9 mouse cellular contexts compared by ENCODE assay signal in the genomic region with DNA sequence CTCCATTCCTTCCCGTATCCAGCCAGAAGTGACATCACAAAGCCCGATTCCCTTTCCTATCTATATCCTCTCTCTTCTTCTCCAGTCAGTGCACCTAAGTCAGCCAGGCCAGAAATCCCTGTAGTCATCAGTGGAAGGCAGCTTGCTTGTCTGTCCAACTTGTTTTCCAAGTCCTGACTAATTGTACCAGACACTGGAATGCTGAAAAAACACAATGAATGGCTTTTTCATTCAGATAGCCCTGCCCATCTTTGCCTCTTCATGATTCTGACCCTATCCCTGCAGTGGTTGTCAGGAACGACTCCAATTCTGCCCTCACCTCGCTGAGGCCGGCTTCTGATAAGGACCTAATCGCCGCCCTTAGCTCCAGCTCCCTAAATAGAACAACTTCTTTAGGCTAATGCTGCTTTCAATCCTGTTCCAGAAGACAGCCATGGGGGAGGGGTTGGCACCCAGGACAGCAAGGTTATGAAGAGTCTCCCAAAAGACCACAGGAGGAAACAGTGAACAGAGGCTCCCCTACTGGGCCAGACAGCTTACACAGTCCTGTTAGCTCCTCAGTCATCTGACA.
DNase-seq lines count a peak whose midpoint lies in the region; ATAC-seq and TF ChIP-seq lines count a peak whose summit lies in the region.
"Had no signal": no experiment of that assay in that cellular context is flagged by ENCODE, and none has a peak within 500 bp of the region (broad histone marks: within the 10 kb centered on the region; RNA-seq: fewer than 3 reads in every experiment).

No protein-coding gene starts in this region.

- H3K4me3 ChIP-seq in intestine, embryonic 14.5 days (ENCODE audit: low read depth, low read length): no peak overlapping the region
- H3K4me3 ChIP-seq in intestine, postnatal 0 days (ENCODE audit: low read depth, low read length): no peak overlapping the region
- peak overlapping the region; percentile 55 to 67 for H3K4me3 ChIP-seq in MEL (ENCODE audit: control insufficient read depth in 1 of 2, insufficient read depth in 1 of 2, low read depth in 2 of 2, low read length in 2 of 2)
- peak overlapping the region; percentile 49 for H3K4me3 ChIP-seq in heart, embryonic 13.5 days
- no peak overlapping the region for H3K4me3 ChIP-seq in forebrain, postnatal 0 days (ENCODE audit: low read depth, low read length)
- H3K4me3 ChIP-seq in forebrain, embryonic 15.5 days: no peak overlapping the region

- no peaks in the 10 kb centered on the region for H3K79me2 ChIP-seq in MEL (ENCODE audit: control insufficient read depth, insufficient read depth, low read length, poor library complexity)

- TF ChIP-seq CTCF in intestine, postnatal 0 days (IDR thresholded peaks at IDR 0.05; ENCODE audit: low read depth): no peak
- TF ChIP-seq CTCF in MEL (IDR thresholded peaks at IDR 0.05 in 2 of 3, conservative IDR thresholded peaks at IDR 0.05 in 1 of 3; ENCODE audit: control insufficient read depth in 1 of 3, insufficient read depth in 1 of 3, low read depth in 2 of 3, low read length in 3 of 3, poor library complexity in 1 of 3, severe bottlenecking in 1 of 3): no peak
- no peak for TF ChIP-seq CTCF in forebrain, postnatal 0 days (IDR thresholded peaks at IDR 0.05; ENCODE audit: low read depth)

- 30% methylated on average over 7 of the region's 7 CpGs for WGBS in intestine, embryonic 14.5 days
- 22% methylated on average over 7 of the region's 7 CpGs for WGBS in intestine, postnatal 0 days
- 6% methylated on average over 7 of the region's 7 CpGs for WGBS in heart, embryonic 13.5 days
- WGBS in forebrain, postnatal 0 days: 36% methylated on average over 7 of the region's 7 CpGs
- WGBS in forebrain, embryonic 15.5 days: 37% methylated on average over 7 of the region's 7 CpGs

- H3K9ac ChIP-seq in intestine, embryonic 14.5 days (ENCODE audit: low read length): no peak overlapping the region
- H3K9ac ChIP-seq in intestine, postnatal 0 days (ENCODE audit: low read depth, low read length): no peak overlapping the region
- peak overlapping the region; percentile 21 for H3K9ac ChIP-seq in MEL (ENCODE audit: control insufficient read depth, low read depth, low read length, poor library complexity, severe bottlenecking)
- H3K9ac ChIP-seq in heart, embryonic 13.5 days: peak overlapping the region; percentile 79
- H3K9ac ChIP-seq in forebrain, postnatal 0 days: no peak overlapping the region
- H3K9ac ChIP-seq in forebrain, embryonic 15.5 days (replicated peaks): no peak overlapping the region

- no peak overlapping the region for H3K4me2 ChIP-seq in intestine, embryonic 14.5 days (ENCODE audit: low read length)
- H3K4me2 ChIP-seq in intestine, postnatal 0 days (replicated peaks; ENCODE audit: low read depth): no peak overlapping the region
- peak overlapping the region; percentile 71 for H3K4me2 ChIP-seq in heart, embryonic 13.5 days
- H3K4me2 ChIP-seq in forebrain, postnatal 0 days (ENCODE audit: low read depth): no peak overlapping the region
- H3K4me2 ChIP-seq in forebrain, embryonic 15.5 days (replicated peaks): no peak overlapping the region

- H3K9me3 ChIP-seq in intestine, embryonic 14.5 days (ENCODE audit: control insufficient read depth, low read length): no peaks in the 10 kb centered on the region
- no peaks in the 10 kb centered on the region for H3K9me3 ChIP-seq in intestine, postnatal 0 days (ENCODE audit: control insufficient read depth)
- H3K9me3 ChIP-seq in MEL (replicated peaks; ENCODE audit: insufficient read depth, low read length): no peaks in the 10 kb centered on the region
- no peaks in the 10 kb centered on the region for H3K9me3 ChIP-seq in heart, embryonic 13.5 days
- no peaks in the 10 kb centered on the region for H3K9me3 ChIP-seq in forebrain, postnatal 0 days (ENCODE audit: low read length)
- no peaks in the 10 kb centered on the region for H3K9me3 ChIP-seq in forebrain, embryonic 15.5 days

- no peak for TF ChIP-seq POLR2A in MEL (IDR thresholded peaks at IDR 0.05; ENCODE audit: control insufficient read depth in 1 of 2, insufficient read depth in 1 of 2, low read depth in 1 of 2, low read length in 2 of 2, poor library complexity in 1 of 2)

- ATAC-seq in intestine, embryonic 14.5 days (replicated peaks; ENCODE audit: low FRiP score, low TSS enrichment, low read depth): no peak
- ATAC-seq in intestine, postnatal 0 days: no peak
- peak; percentile 75 for ATAC-seq in heart, embryonic 13.5 days (ENCODE audit: extremely low read depth, insufficient number of reproducible peaks, low FRiP score, low TSS enrichment)
- ATAC-seq in megakaryocyte progenitor cell, adult 5-6 weeks (replicated peaks; ENCODE audit: poor library complexity): peak; percentile 12; the same call in 1 of the 2 replicates
- no peak for ATAC-seq in forebrain, postnatal 0 days
- ATAC-seq in forebrain, embryonic 15.5 days (replicated peaks): no peak
- ATAC-seq: Patski had no signal

- no peak overlapping the region for H3K27ac ChIP-seq in intestine, embryonic 14.5 days (ENCODE audit: low read depth)
- H3K27ac ChIP-seq in intestine, postnatal 0 days (ENCODE audit: low read depth, low read length): no peak overlapping the region
- no peak overlapping the region; the same call in 1 of the 2 replicates for H3K27ac ChIP-seq in MEL (ENCODE audit: control insufficient read depth, low read depth, low read length)
- peak overlapping the region; percentile 98 for H3K27ac ChIP-seq in heart, embryonic 13.5 days (replicated peaks)
- no peak overlapping the region for H3K27ac ChIP-seq in forebrain, postnatal 0 days (ENCODE audit: low read depth, low read length)
- no peak overlapping the region for H3K27ac ChIP-seq in forebrain, embryonic 15.5 days (replicated peaks)

- H3K4me1 ChIP-seq in intestine, embryonic 14.5 days (replicated peaks; ENCODE audit: control insufficient read depth, insufficient read depth, low read length): peaks cover 18% of the 10 kb centered on the region
- H3K4me1 ChIP-seq in intestine, postnatal 0 days (replicated peaks; ENCODE audit: control insufficient read depth, insufficient read depth, low read length): no peaks in the 10 kb centered on the region
- H3K4me1 ChIP-seq in MEL (ENCODE audit: control insufficient read depth in 1 of 2, insufficient read depth in 2 of 2, low read length in 2 of 2): peaks cover 15 to 19% of the 10 kb centered on the region in 2 experiments
- peaks cover 88% of the 10 kb centered on the region for H3K4me1 ChIP-seq in heart, embryonic 13.5 days
- H3K4me1 ChIP-seq in forebrain, postnatal 0 days (ENCODE audit: insufficient read depth): no peaks in the 10 kb centered on the region
- H3K4me1 ChIP-seq in forebrain, embryonic 15.5 days: peaks cover 11% of the 10 kb centered on the region

- no peaks in the 10 kb centered on the region for H3K36me3 ChIP-seq in intestine, embryonic 14.5 days (ENCODE audit: control insufficient read depth, insufficient read depth, low read length)
- no peaks in the 10 kb centered on the region for H3K36me3 ChIP-seq in intestine, postnatal 0 days (ENCODE audit: control insufficient read depth, insufficient read depth)
- peaks cover 0 to 15% of the 10 kb centered on the region in 2 experiments; a peak in 2 of 4 replicates for H3K36me3 ChIP-seq in MEL (ENCODE audit: control insufficient read depth in 1 of 2, insufficient read depth in 2 of 2, low read length in 2 of 2)
- no peaks in the 10 kb centered on the region for H3K36me3 ChIP-seq in heart, embryonic 13.5 days
- no peaks in the 10 kb centered on the region for H3K36me3 ChIP-seq in forebrain, postnatal 0 days (ENCODE audit: insufficient read depth)
- no peaks in the 10 kb centered on the region for H3K36me3 ChIP-seq in forebrain, embryonic 15.5 days

- H3K27me3 ChIP-seq in intestine, embryonic 14.5 days (replicated peaks; ENCODE audit: control insufficient read depth, insufficient read depth, low read length): no peaks in the 10 kb centered on the region
- no peaks in the 10 kb centered on the region for H3K27me3 ChIP-seq in intestine, postnatal 0 days (replicated peaks; ENCODE audit: control insufficient read depth, insufficient read depth, low read length)
- no peaks in the 10 kb centered on the region for H3K27me3 ChIP-seq in MEL (ENCODE audit: control insufficient read depth in 1 of 2, insufficient read depth in 2 of 2, low read length in 2 of 2)
- H3K27me3 ChIP-seq in heart, embryonic 13.5 days (replicated peaks): no peaks in the 10 kb centered on the region
- H3K27me3 ChIP-seq in forebrain, postnatal 0 days (ENCODE audit: insufficient read depth, low read length): no peaks in the 10 kb centered on the region
- no peaks in the 10 kb centered on the region for H3K27me3 ChIP-seq in forebrain, embryonic 15.5 days
- H3K27me3 ChIP-seq: Patski had no signal

- no peak for TF ChIP-seq RAD21 in MEL (IDR thresholded peaks at IDR 0.05; ENCODE audit: low read depth, low read length)

- TF ChIP-seq EP300 in MEL (IDR thresholded peaks at IDR 0.05; ENCODE audit: low read depth in 1 of 2, low read length in 2 of 2): 0 out of 4 replicates have a peak, but pooled peaks of 1 of the 2 experiments have one; percentile 27

- peak; percentile 57 for DNase-seq in intestine, embryonic 14.5 days (ENCODE audit: low spot score)
- DNase-seq in MEL (ENCODE audit: low read depth, low spot score): peak; percentile 55
- DNase-seq in forebrain, postnatal 0 days: no peak
- DNase-seq in layer of hippocampus, postnatal 14 days (ENCODE audit: low spot score in 2 of 2): no peak

TF ChIP-seq in MEL, 35 proteins besides CTCF, POLR2A, EP300 and RAD21:
- TF ChIP-seq SIN3A (IDR thresholded peaks at IDR 0.05; ENCODE audit: low read length): 0 out of 2 replicates have a peak, but pooled peaks have one; percentile 22
- TF ChIP-seq MEF2A (IDR thresholded peaks at IDR 0.05; ENCODE audit: extremely low read depth, insufficient replicate concordance, low read depth, low read length, poor library complexity, severe bottlenecking): peak; percentile 73; the same call in 1 of the 2 replicates
- TF ChIP-seq POLR2AphosphoS2 (IDR thresholded peaks at IDR 0.05; ENCODE audit: low read length): no peak
- no peak for TF ChIP-seq MAX (IDR thresholded peaks at IDR 0.05; ENCODE audit: low read length)

Comparison
In these comparisons a context has a peak if more than half of its experiments do, and no peak if none do; other contexts are left out.
1. ATAC-seq: peak in heart, embryonic 13.5 days (single experiment) and megakaryocyte progenitor cell, adult 5-6 weeks (single experiment); none in intestine, embryonic 14.5 days (single experiment), intestine, postnatal 0 days (single experiment), forebrain, postnatal 0 days (single experiment) and forebrain, embryonic 15.5 days (single experiment).
2. DNase-seq: peak in intestine, embryonic 14.5 days (single experiment) and MEL (single experiment); none in forebrain, postnatal 0 days (single experiment) and layer of hippocampus, postnatal 14 days (0 of 2).
3. H3K4me3 ChIP-seq: peak in MEL (2 of 2) and heart, embryonic 13.5 days (single experiment); none in intestine, embryonic 14.5 days (single experiment), intestine, postnatal 0 days (single experiment), forebrain, postnatal 0 days (single experiment) and forebrain, embryonic 15.5 days (single experiment).
4. H3K9ac ChIP-seq: peak in MEL (single experiment) and heart, embryonic 13.5 days (single experiment); none in intestine, embryonic 14.5 days (single experiment), intestine, postnatal 0 days (single experiment), forebrain, postnatal 0 days (single experiment) and forebrain, embryonic 15.5 days (single experiment).